Mouse (Mus musculus): ENCODE measurements around the gene Gm20662.

The Gm20662 gene

DNA sequence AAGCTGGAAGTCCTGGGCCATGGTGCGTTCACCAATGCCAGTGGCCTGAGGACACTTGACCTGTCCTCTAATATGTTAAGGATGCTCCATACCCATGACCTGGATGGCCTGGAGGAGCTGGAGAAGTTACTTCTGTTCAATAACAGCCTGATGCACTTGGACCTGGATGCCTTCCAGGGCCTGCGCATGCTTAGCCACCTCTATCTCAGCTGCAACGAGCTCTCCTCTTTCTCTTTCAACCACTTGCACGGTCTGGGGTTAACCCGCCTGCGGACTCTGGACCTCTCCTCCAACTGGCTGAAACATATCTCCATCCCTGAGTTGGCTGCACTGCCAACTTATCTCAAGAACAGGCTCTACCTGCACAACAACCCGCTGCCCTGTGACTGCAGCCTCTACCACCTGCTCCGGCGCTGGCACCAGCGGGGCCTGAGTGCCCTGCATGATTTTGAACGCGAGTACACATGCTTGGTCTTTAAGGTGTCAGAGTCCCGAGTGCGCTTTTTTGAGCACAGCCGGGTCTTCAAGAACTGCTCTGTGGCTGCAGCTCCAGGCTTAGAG is 57.6 kb downstream of the Gm20662 start:
- no peak for DNase-seq (ENCODE audit: low read depth, low spot score)

DNA sequence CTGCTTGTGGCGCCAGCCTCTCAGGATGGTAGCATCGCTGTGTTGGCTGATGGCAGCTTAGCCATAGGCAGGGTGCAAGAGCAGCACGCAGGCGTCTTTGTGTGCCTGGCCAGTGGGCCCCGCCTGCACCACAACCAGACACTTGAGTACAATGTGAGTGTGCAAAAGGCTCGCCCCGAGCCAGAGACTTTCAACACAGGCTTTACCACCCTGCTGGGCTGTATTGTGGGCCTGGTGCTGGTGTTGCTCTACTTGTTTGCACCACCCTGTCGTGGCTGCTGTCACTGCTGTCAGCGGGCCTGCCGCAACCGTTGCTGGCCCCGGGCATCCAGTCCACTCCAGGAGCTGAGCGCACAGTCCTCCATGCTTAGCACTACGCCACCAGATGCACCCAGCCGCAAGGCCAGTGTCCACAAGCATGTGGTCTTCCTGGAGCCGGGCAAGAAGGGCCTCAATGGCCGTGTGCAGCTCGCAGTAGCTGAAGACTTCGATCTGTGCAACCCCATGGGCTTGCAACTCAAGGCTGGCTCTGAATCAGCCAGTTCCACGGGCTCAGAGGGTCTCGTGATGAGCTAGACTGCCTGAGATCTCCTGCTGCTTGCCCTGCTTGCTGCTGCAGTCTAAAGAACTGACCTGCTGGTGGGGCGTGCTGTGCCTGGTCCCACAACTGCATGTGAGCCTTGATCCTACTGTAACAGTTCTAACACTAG is 58.3 kb downstream of the Gm20662 start:
- DNase-seq (ENCODE audit: low read depth, low spot score), result no peak

DNA sequence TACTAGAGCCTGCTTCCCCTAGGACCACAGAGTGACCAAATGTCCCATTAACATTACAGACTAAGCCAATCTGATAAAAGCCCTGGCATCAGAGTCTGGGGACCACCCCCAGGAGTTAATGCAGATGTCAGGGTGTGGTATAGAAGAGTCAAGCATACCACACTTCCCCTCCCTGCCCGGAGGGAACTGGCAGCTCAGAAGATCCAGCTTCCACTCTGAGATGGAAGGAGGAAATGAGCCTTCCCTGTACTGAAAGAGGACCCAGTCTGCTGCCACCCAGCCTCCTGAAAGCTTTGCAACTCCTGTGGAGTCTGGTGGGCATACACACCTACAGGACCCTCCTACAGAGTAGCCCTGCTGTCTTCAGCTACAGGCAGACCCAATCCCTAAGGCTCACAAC is 58.9 kb downstream of the Gm20662 start:
- DNase-seq (ENCODE audit: low read depth, low spot score), result no peak

DNA sequence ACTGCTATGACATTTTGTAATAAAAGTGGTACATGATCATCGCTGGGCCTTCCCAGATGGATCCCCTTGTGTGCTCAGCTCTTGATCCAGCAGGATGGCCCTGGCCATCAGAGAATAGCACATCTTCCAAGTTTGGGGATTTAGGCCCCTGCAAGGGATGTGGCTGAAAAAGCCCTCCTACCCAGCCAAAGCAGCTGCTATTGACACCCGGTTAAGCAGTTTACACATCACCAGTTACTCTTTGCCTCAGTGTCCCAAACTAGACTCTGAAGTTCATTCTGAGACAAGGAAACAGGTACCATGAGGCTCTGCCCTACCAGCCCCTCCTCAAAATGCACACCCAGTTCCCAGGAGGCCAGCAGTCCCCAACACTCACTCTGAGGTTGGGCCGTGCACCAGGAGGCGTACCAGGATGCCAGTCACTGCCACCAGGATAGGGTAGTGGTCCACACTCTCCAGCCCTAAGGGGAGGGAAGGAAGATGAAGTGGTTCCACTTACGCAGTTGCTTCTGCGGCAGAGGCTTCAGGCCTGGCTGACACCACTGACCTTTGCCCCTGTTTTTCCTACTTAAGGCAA is 59.6 kb downstream of the Gm20662 start:
- DNase-seq (ENCODE audit: low read depth, low spot score), result no peak

DNA sequence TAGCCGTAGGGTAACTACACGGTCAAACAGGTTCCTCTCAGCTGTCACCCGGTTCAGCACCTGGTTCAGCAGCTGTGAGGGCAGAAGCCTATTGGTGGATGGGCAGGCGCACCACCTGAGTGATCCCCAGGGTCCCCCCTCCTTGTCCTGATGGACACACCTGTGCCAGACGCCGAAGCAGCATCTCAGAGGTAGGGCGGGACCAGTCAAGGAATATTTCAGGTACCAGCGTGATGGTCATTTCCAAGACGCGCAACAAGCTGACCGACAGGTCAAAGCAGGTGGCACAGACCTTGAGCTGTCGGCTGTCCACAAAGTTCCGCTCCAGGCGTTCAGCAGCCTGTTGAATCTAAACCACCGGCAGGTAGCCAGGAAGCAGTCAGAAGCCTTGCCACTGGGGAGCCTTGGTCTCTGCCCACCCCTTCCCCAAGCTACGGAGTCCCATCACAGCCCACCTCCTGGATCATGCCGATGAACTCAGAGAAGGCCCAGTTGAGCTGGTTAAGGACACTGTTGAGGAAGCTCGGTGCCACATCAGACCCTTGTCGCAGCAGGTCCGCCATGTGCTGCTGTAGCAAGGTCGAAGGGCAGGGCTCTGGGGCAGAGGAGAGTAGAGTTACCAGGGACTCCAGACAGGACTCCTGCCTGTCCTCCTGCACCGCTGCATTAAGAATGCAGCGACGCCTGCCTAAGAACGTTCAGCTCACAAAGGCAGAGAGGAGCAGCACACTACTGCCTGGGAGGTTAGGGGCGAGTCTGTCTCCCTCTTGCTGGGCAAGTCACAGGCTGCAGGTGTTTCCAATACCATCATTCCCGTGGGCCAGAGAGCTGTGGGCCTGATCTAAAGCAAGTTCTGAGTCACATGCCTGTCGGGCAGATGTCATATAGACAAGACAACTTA is 60.5 kb downstream of the Gm20662 start:
- DNase-seq (ENCODE audit: low read depth, low spot score), result no peak

DNA sequence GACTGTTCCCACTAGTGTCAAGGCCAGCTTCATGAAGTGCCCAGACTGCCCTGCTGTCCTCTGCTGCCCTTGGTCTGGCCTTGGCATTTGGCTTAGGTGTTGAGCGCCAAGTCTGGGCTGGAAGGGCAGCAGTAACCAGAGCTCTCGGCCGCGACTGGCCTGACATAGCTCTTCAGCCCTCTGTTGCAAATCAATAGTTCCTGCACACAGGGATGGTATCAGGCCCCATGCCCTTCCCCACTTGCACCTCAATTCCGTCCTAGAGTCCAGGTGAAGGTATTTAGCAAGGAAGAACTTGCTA is 61.1 kb downstream of the Gm20662 start:
- DNase-seq (ENCODE audit: low read depth, low spot score), result no peak

DNA sequence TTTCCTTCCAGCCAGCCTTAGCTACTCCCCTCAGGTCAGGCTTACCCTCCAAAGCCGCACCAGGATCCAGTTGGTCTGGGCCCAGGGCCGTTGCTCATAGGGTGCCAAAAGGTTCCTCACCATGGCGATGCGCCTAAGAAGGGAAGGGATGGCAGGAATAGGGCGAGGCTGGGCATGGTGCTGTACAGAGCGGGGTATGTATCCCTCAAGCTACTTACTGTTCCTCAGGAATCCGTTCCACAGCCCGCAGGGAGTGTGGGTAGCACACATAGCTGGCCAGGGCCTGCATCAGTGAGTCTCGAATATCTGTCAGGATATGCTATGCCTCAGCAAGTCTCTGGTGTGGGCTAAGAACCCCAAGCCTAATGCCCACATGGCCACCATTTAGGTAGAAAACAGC is 62.1 kb downstream of the Gm20662 start:
- DNase-seq (ENCODE audit: low read depth, low spot score), result no peak

DNA sequence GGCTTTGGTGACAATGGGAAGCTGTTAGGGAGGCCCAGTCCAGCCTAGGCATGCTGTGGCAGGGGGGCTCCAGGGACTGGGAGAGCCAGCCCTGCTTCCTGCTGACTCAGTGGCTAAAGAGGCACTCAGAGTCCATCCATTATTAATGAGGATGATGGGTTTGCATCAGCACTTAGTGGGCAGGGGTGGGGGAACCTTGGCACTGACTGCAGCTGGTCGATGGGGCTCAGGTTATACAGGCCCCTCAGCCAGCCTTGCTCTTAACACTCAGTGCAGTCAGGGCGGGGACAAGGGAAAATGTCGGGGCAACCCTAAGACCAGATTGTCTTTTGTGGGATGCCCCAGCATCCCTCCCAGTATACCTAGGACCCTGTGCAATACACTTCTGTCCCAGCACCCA is 66.0 kb downstream of the Gm20662 start:
- DNase-seq (ENCODE audit: low read depth, low spot score), result no peak

DNA sequence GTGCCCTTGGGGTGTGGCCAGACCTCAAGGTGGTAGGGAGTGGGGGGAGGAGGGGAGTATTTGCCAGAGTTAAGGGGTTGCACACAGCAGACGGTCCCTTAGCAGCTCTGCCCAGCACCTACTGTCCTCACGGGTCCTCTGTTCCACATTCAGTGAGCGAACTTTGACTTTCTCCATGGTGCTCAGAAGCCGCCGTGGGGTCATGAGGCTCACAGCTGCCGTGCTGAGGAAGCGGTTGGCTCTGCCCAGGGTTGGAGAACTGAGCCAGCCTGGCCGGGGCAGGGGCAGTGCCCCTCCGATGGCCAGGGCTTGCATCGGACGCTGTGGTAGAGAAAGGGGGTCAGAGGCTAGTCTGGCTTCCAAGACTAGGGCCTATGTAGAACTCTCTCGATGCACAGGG is 67.2 kb downstream of the Gm20662 start:
- DNase-seq (ENCODE audit: low read depth, low spot score), result no peak

DNA sequence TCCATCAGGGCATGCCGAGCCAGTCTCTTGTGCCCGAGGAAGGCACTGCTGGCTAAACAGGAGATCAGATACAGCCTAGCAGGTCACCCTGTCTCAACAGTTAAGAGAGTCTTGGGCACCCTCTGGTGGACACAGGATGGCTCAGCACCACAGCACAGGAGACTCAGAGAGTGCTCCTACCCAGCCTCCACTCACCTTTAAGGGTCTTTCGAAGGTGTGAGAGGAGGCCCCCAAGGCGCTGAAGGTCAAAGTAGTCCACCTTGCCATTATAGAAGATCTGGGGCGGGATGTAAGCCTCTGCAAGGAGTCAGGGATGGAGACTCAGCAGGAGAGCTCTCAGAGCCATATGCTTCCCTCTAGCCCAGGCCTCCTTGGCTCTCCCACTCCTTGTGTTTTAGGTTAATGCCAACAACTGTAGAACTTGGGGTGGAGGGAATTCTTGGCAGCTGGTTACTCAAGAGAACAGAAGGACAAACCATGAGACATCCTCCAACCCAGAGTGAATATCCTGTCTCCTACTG is 69.4 kb downstream of the Gm20662 start:
- DNase-seq (ENCODE audit: low read depth, low spot score), result peak; percentile 52

DNA sequence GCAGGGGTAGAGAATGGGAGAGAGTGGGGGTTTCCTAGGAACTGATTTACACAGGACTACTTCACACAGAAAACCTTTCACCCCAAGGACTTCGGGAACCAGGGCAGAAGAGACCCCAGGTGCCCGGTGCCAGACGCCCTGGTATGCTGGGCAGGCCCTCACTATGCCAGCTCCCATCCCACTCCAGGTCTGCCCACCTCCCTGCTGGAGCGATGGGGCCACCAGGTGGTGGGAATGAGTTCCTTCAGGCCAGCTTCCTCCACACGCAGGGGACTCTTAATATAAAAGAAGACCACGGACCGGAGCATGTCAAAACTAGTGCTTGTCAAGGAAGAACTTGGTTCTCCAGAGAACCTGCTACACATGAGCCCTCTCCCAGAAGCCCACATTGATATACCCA is 71.0 kb downstream of the Gm20662 start:
- DNase-seq (ENCODE audit: low read depth, low spot score), result no peak

DNA sequence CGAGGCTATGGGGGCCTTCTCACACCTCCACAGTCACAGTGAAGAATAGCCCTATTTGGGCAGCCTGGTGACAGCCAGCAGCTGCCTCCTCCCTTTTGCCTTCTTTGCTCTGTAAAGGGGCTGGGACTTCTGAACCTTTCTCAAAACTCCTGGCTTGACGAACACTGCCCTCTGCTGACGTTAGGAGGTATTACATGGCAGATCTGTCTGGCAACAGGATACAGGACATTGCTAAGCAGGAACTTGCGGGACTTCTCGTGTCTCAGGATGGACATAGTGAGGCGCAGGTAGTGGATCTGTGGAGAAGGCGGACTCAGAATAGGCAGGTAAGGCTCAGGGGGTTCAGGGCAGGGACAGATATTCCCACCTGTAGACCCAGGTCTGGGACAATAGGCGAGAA is 71.8 kb downstream of the Gm20662 start:
- DNase-seq (ENCODE audit: low read depth, low spot score), result peak; percentile 77

DNA sequence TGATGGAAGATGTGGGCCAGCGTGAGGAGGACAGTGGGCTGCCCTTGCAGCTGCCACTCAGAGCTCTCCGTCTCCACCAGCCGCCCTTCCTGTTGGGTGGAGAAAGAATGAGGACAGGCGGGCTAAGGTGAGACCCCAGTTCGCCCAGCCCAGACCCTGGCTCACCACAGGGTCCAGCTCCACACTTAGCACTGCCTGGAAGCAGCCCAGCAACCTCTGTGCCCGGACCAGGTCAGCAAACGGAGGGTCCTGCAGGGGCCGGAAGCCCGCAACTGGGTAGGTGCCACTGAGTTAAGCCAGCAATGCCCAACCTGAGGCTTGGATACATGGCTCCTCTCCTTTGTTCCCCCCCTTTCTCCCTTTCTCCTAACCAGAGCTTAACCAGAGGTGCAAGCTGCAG is 72.9 kb downstream of the Gm20662 start:
- no peak for DNase-seq (ENCODE audit: low read depth, low spot score)

DNA sequence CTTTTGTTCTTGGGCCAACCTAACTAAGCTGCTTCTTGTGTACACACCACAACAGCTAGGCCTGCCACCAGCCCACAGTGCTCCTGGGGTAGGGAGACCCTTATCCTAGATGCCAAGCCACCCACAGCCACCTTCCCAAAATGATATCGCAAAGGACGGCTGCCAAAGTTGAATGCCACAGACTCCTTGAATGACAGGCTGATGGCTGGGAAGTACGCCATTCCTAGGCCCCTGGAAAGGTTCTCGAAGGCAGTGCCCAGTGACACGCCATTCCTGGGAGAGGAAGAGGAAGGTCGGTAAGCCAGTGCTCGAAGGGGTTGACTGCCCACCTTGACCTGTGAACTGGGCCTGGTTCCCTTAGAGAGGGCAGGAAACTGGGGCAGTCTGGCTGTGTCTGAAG is 73.4 kb downstream of the Gm20662 start:
- no peak for DNase-seq (ENCODE audit: low read depth, low spot score)

DNA sequence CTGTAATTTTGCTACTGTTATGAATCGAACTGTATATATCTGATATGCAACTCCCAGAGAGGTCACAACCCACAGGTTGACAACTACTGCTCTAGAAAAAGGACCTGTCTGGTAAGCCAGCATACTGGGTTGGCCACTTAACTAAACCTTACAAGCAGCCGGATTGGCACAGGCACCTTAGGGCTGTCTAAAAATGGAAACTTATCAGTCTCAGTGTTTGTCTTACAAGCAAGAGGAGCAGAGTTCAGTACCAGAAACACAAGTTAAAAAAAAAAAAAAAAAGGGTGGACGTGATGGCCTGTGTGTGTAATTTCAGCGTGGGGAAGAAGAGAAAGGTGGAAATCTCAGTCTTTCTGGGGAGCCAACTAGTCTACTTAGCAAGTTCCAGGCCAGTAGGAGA is 75.7 kb downstream of the Gm20662 start:
- no peak for DNase-seq (ENCODE audit: low read depth, low spot score)

DNA sequence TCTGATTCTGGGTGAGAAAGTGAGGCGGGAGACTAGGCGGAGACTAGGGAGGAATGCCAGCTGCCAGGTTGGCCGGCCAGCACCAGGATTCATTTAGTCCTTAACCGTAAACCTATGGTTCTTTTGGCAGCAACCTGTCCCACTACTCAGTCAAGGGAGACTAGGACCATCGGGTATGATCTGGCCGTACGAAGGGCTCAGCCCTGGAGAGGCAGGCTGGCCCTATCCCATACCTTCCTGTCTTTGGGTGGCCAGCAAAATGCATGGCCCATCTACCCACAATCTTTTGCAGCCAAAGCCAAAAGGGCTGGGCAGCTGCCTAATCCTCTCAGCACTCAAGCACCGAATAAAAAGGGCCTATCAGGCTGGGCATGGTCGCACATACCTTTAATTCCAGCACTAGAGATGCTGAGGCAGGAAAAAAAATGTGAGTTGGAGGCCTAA is 76.4 kb downstream of the Gm20662 start:
- DNase-seq (ENCODE audit: low read depth, low spot score), result no peak

DNA sequence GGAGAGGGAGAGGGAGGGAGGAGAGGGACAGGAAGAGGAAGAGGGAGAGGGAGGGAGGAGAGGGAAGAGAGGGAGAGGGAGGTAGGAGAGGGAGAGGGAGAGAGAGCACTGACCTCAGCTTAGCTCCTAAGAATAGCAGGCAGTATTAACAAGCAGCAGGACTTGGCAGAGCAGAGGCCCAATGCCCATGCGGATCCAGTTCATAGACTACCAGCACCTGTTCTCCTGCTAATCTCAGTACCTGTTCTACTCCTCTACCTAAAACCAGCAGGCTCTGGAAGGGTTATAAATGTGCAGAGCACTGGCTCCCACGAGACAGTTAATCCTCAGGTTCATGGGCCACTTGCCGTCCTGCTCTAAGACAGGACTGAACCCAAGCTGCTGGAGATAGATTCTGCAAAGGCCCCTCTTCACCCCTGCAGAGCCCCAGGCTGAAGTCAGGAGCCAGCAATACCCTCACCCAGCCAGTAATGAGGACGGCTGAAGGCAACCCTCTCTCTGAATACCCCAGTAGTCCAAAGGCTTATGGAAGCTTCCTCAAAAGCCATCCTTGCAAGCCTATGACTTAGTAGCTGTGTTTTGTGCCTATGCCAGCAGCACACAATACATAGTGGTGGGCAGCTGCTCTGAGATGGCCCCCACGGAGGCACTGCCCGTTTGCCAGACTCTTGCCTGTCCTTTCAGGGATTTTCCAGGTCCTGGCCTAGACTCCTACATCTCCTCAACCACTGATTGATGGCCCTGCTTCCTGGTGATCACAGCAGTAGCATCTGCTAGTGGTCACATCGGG is 77.2 kb downstream of the Gm20662 start:
- DNase-seq (ENCODE audit: low read depth, low spot score), result no peak

DNA sequence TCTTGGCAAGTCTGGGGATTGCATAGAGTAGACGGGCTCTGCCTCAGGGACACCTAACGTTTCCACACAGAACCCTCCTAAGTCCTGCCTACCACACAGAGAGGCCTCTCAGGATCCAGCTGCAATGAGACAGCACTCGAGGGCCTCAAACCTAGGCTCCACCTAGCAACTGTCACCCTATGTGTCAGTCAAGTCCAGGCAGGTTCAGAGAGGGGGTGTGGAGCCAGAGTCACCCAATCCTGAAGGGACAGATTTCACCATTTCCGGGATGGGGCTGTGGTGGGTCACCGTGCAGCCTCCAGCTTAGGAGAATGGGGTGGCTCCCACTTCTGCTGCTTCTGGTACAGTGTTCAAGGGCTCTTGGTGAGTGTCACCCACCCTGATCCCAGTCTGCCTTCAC is 84.0 kb downstream of the Gm20662 start, which contains the start of gene Mst1:
Gene Mst1, plus strand, starts transcription at position 269 of the 400 bp plus-strand sequence.
- no peak for DNase-seq (ENCODE audit: low read depth, low spot score)

DNA sequence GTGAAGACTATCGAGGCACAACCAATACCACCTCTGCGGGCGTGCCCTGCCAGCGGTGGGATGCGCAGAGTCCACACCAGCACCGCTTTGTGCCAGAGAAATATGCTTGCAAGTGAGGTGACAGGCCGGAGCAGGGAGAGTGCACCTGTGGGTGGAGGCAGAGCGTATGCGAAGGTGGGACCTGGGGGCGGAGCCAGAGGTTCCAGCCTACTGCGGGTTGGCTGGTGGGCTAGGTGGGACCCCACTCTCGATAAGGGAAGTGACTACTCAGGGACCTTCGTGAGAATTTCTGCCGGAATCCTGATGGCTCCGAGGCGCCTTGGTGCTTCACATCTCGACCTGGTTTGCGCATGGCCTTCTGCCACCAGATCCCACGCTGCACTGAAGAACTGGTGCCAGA is 86.4 kb downstream of the Gm20662 start:
- DNase-seq (ENCODE audit: low read depth, low spot score), result no peak

DNA sequence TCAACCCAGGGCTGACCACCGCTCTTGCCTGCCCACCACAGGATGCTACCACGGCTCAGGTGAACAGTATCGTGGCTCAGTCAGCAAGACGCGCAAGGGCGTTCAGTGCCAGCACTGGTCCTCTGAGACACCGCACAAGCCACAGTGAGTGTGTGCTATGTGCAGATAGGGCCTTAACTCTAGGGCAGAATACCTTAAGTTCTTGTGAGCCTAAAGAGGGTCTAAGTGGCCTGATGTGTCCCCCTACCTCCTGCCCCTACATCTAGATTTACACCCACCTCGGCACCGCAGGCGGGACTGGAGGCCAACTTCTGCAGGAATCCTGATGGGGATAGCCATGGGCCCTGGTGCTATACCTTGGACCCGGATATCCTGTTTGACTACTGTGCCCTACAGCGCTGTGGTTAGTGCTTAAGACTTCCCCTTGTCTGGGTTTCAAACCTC is 86.9 kb downstream of the Gm20662 start, which contains the start of gene Rnf123:
Gene Rnf123, minus strand, starts transcription at position 359 of the 444 bp plus-strand sequence.
- DNase-seq (ENCODE audit: low read depth, low spot score), result no peak

DNA sequence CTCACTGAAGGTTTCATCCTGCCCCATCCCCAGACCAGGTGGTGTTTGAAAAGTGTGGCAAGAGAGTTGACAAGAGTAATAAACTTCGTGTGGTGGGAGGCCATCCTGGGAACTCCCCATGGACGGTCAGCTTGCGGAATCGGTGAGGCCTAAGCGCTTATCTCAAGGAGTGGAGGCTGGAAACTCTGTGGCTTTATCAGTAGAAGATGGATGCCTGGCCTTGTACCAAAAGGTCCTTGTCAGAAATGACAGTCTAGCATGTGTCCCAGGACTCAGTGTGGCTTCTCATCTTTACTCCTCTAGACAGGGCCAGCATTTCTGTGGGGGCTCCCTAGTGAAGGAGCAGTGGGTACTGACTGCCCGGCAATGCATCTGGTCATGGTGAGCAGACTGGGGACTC is 87.4 kb downstream of the Gm20662 start:
- no peak for DNase-seq (ENCODE audit: low read depth, low spot score)
